Mouse (Mus musculus) stomach, postnatal 0 days (tissue): Measurements from ENCODE around the gene Arhgap9. TPM values are rescaled to one million over a fixed set of nuclear protein-coding genes. Genes with fewer than 3 reads are reported as not detected.
"Not testable (repeated sequence)": the region's sequence is repeated elsewhere in the genome, so short reads cannot be mapped to it uniquely, and the experiment has no call there.

ENCODE experiments used
- ATAC-seq: fragments of 200-750 bp; cut with Nextera tagmentation; 2 replicates; pipeline ENCODE4 v1.8.0; 2017; ENCODE audit not compliant: low FRiP score, low TSS enrichment
- DNase-seq: peaks from one replicate; pipeline ENCODE4 v3.0.0-alpha.2; 2016; ENCODE audit warnings: low spot score
- H3K27ac ChIP-seq: fragments of 300-500 bp; sonication (generic); replicated peaks from 2 replicates; pipeline ENCODE4 v1.5.1; 2014; ENCODE audit warnings: mild to moderate bottlenecking, control low read depth
- H3K27me3 ChIP-seq: fragments of 300-500 bp; sonication (generic); 2 replicates; pipeline ENCODE4 v1.6.1; 2014; ENCODE audit warnings: low read length; ENCODE audit not compliant: control insufficient read depth, insufficient read depth
- H3K36me3 ChIP-seq: fragments of 300-500 bp; sonication (generic); 2 replicates; pipeline ENCODE4 v1.6.1; 2014; ENCODE audit warnings: low read length, mixed read lengths; ENCODE audit not compliant: control insufficient read depth, insufficient read depth
- H3K4me1 ChIP-seq: fragments of 300-500 bp; sonication (generic); replicated peaks from 2 replicates; pipeline ENCODE4 v1.6.1; 2014; ENCODE audit warnings: antibody characterized with exemption; ENCODE audit not compliant: control insufficient read depth, insufficient read depth
- H3K4me2 ChIP-seq: fragments of 300-500 bp; sonication (generic); replicated peaks from 2 replicates; pipeline ENCODE4 v1.6.1; 2014; ENCODE audit warnings: low read depth, mild to moderate bottlenecking, control low read depth, moderate library complexity
- H3K4me3 ChIP-seq: fragments of 300-500 bp; sonication (generic); 2 replicates; pipeline ENCODE4 v1.5.1; 2014; ENCODE audit warnings: low read depth, low read length, control low read depth
- H3K9ac ChIP-seq: fragments of 300-500 bp; sonication (generic); 2 replicates; pipeline ENCODE4 v1.6.1; 2014; ENCODE audit warnings: mild to moderate bottlenecking, low read length, control low read depth, mixed read lengths
- H3K9me3 ChIP-seq: fragments of 300-500 bp; sonication (generic); 2 replicates; pipeline ENCODE4 v1.6.1; 2016; ENCODE audit warnings: low read length; ENCODE audit not compliant: control insufficient read depth
- CTCF ChIP-seq: IDR thresholded peaks from 2 replicates; pipeline ENCODE4 v1.5.1; 2016; ENCODE audit warnings: antibody characterized with exemption, low read depth, mild to moderate bottlenecking, moderate library complexity
- EP300 ChIP-seq: optimal IDR thresholded peaks from 2 replicates; pipeline ENCODE3; 2016; ENCODE audit warnings: antibody characterized with exemption
- WGBS: fragments of 180-500 bp; shearing (Covaris S2); extraction: QIAGEN DNeasy Blood & Tissue Kit; methylation state at CpG from one replicate; pipeline ENCODE4 v1.1.7; 2014; 5-methylcytosine and 5-hydroxymethylcytosine counted together
- polyA plus RNA-seq: library from polyadenylated mRNA; unstranded; fragments of >200 nt; fragmentation: Nextera tagmentation; extraction: Ambion mirVana; gene quantifications from 2 replicates; pipeline ENCODE4 v1.2.1, GENCODE M21; 2015

Arhgap9 gene
- polyA plus RNA-seq, 1 experiment from 2014 or later: 5.2 TPM

GRCm38 (mm10) chr10:127310523-127311475 lies 11.0 kb upstream of the Arhgap9 start:
- H3K9me3 ChIP-seq: no peaks in the 10 kb centered on the region
- no peaks in the 10 kb centered on the region for H3K4me1 ChIP-seq
- ATAC-seq (peak; percentile 77), DNase-seq (peak; percentile 72)
- H3K4me3 ChIP-seq: peak overlapping the region; percentile 72
- TF ChIP-seq EP300 (no peak), CTCF (no peak)
- H3K4me2 ChIP-seq: peak overlapping the region; percentile 77
- 27% methylated on average over 23 of the region's 23 CpGs for WGBS
- peaks cover 18% of the 10 kb centered on the region; the same call in 1 of the 2 replicates for H3K36me3 ChIP-seq
- peak overlapping the region; percentile 79 for H3K27ac ChIP-seq
- H3K9ac ChIP-seq: peak overlapping the region; percentile 80
- no peaks in the 10 kb centered on the region for H3K27me3 ChIP-seq

GRCm38 (mm10) chr10:127311476-127312355 lies 10.0 kb upstream of the Arhgap9 start, which contains the start of gene Mars:
Gene Mars (minus strand): TSS chr10:127311786.
- TF ChIP-seq EP300 (no peak), CTCF (no peak)
- DNase-seq (peak; percentile 93), ATAC-seq (peak; percentile 95)
- H3K4me2 ChIP-seq: peak within 1 kb of the TSS; percentile 77
- no peaks in the 10 kb centered on the region for H3K4me1 ChIP-seq
- no peaks in the 10 kb centered on the region for H3K9me3 ChIP-seq
- H3K4me3 ChIP-seq: peak within 1 kb of the TSS; percentile 72
- H3K9ac ChIP-seq: peak within 1 kb of the TSS; percentile 80
- WGBS: 0% methylated on average over 65 of the region's 65 CpGs
- no peaks in the 10 kb centered on the region for H3K27me3 ChIP-seq
- H3K36me3 ChIP-seq: peaks cover 11% of the 10 kb centered on the region; the same call in 1 of the 2 replicates
- peak within 1 kb of the TSS; percentile 81 for H3K27ac ChIP-seq

GRCm38 (mm10) chr10:127312356-127312676 lies 9.4 kb upstream of the Arhgap9 start:
- TF ChIP-seq EP300 (no peak), CTCF (peak; percentile 92)
- Histone ChIP-seq H3K4me2 (peak overlapping the region; percentile 77), H3K36me3 (peaks cover 9% of the 10 kb centered on the region; the same call in 1 of the 2 replicates), H3K27me3 (no peaks in the 10 kb centered on the region), H3K9ac (peak overlapping the region; percentile 80), H3K4me3 (peak overlapping the region; percentile 72), H3K9me3 (no peaks in the 10 kb centered on the region), H3K27ac (peak overlapping the region; percentile 81), H3K4me1 (no peaks in the 10 kb centered on the region)
- 0% methylated on average over 4 of the region's 4 CpGs for WGBS
- peak; percentile 81 for DNase-seq
- peak; percentile 43; the same call in 1 of the 2 replicates for ATAC-seq

- H3K4me1 ChIP-seq: no peaks in the 10 kb centered on the region
- TF ChIP-seq CTCF (no peak), EP300 (no peak)
- DNase-seq: no peak
- ATAC-seq: no peak
- no peak overlapping the region for H3K9ac ChIP-seq
- H3K27ac ChIP-seq: no peak overlapping the region
- no peak overlapping the region for H3K4me3 ChIP-seq
- H3K27me3 ChIP-seq: no peaks in the 10 kb centered on the region
- H3K4me2 ChIP-seq: no peak overlapping the region
- WGBS: 60% methylated on average over 4 of the region's 4 CpGs
- H3K36me3 ChIP-seq: peaks cover 8% of the 10 kb centered on the region; the same call in 1 of the 2 replicates
- H3K9me3 ChIP-seq: no peaks in the 10 kb centered on the region
Measured at GRCm38 (mm10) chr10:127312858-127313257, 8.9 kb upstream of the Arhgap9 start.

- not testable (repeated sequence) for DNase-seq, H3K27me3 ChIP-seq, H3K27ac ChIP-seq, H3K4me2 ChIP-seq, H3K4me1 ChIP-seq, H3K9me3 ChIP-seq, H3K4me3 ChIP-seq, H3K36me3 ChIP-seq, H3K9ac ChIP-seq, ATAC-seq
- WGBS: 91% methylated on average over 5 of the region's 5 CpGs
Measured at GRCm38 (mm10) chr10:127313516-127313915, 8.2 kb upstream of the Arhgap9 start.
